Mouse (Mus musculus) B cell, adult 2 months (primary cell): ENCODE results near the gene Rprd1b.
"Not testable (repeated sequence)": the region's sequence is repeated elsewhere in the genome, so short reads cannot be mapped to it uniquely, and the experiment has no call there.

Experiments
- DNase-seq, 2 experiments: peaks; one replicate each; pipeline ENCODE4 v3.0.0; 2022

Gene Rprd1b

DNA sequence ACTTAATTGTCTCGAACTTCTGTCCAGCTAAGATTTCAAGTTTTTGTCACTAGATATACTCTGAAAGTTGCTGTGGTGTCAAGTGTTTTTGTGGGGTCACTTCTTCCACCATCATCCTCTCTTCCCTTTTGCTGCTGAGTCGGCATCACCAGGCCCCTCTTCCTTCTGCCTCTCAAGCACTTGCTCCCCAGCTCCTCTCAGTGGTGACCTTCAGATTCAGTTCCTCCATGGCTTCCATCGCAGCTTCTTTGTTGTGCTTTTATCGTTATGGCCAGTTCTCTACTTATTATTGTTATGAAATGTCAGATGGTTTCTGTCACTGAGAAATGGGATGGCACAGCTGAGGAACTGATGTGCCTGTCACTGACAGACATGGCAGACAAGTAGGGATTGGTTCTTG is 17.9 kb downstream of the Rprd1b start:
- no peak for DNase-seq

DNA sequence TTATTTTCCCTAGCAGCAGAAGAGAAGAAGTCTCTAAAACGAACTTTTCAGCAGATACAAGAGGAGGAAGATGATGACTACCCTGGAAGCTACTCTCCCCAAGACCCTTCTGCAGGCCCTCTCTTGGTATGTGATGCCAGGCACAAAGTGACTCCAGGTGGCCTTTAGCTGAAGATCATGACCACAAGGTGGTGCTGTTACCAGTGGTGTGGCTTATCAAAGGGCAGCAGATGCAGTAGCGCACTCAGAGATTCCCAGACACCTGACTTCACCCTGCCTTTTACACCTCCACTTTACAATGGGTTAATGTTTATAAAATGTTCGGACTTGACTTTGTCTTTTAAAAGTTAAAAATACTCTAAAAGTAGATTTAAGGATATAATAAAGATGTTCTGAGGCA is 19.6 kb downstream of the Rprd1b start:
- DNase-seq = peak; percentile 62 to 69

DNA sequence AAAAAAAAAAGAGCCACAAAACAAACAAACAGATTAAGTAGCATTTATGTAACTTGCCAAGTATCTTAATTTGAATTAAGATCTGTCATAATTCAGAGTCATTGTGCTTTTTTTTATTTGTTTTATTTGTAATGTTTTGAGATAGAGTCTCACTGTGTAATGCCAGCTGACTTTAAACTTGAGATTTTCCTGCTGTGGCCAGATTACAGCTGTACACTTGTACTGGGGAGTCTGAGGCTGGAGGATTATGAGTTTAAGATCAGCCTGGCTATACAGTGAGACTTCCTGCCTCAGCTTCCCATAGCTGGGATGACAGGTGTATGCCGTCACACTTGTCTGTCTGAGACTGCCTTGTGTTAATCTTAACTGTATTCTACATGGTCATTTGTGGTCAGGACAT is 20.4 kb downstream of the Rprd1b start:
- no peak for DNase-seq

DNA sequence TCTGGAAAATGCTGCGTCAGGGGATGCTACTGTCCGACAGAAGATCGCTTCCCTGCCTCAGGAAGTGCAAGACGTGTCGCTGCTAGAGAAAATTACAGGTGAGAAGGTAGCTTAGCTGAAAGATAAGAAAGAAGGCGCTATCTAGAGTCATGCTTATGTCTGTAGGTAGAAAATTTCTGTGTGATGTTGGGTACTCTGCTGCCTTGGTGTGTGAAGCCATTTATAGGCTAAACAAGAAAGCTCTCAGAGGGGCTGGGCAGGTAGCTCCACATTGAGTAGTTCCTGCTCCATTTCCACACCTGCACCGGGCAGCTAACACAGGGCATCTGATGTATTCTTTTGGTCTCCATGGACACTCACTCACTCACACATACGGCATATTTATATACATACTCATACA is 21.8 kb downstream of the Rprd1b start:
- DNase-seq = no peak

DNA sequence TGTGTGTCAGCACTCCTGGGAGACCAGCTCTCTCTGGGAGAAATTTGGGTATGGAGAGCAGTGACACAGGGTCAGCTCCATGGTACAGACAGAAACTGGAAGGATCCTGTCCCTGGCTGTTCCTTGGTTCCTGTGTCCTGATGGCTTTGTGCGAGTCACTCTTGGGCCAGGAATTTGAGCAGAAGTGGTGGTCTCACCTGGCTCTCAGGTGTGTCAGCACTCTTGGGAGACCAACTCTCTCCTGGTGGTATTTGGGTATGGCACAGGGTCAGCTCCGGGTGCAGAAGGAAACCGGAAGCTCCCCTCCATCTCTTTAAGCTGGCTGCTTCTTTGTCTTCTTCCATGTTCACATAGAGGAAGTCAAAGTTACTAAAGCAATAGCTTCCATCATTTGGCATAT is 26.3 kb downstream of the Rprd1b start:
- no peak for DNase-seq

DNA sequence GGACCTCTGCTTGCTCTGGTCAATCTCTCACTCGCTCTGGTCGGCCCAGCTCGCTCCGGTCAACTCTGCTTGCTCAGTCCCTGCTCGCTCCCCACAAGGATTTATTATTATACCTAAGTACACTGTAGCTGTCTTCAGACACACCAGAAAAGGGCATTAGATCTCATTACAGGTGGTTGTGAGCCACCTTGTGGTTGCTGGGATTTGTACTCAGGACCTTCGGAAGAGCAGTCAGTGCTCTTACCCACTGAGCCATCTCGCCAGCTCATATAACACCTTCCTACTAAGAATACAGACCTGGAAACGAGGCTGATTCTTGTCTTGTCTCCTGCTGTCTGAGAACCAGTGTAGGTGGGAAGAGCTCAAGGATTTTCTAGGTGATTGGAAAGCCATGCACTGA is 27.1 kb downstream of the Rprd1b start:
- DNase-seq = not testable (repeated sequence)

DNA sequence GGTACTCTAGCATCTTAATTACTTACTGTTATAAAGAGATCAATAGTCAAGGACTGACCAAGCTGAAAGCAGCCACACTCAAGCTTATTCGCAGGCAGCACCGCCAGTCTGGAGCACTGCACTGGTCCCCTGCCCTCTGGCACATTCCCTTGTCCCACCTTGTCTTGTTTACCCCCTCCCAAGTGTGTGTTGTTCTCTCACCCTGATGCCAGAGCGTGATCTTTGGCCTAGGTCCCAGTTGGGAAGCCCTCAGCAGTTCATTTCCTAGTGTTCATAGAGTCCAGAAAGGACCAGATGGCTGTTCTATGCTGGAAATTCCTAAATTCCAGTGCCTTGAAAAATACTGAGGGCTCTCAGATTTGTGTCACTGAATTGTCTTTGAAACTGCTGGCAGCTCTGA is 28.7 kb downstream of the Rprd1b start:
- DNase-seq = no peak

DNA sequence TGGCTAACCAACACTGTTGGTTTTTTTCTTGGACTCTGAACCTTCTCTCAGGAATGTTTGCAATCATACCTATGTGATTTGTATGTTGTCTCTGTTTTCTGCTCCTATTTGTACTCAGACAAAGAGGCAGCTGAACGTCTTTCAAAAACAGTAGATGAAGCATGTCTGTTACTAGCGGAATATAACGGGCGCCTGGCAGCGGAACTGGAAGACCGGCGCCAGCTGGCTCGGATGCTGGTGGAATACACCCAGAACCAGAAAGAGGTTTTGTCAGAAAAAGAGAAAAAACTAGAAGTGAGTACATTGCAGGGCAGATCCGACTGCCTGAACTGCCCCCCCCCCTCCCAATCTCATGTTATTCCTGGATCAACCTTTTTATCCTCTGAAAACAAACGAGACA is 30.2 kb downstream of the Rprd1b start:
- no peak for DNase-seq

DNA sequence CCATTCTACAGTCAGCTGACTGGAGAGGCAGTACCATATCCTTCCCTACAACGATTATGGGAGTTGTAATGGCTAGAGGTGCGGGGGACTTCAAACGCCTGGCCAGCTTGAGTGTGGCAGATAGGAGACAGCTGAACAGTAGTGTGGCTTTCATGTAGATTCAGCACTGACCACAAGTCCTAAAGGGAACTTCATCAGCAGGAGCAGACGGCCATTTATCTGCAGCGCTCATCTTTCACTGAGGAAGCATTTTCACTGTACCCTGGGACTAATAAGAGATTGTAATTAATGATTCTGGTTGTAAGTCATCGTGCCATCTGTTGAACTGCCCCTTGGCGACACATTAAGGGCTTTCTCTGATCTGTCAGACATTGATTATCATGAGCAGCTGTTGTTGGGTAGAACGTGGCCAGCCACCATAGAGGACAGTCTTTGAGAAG is 31.4 kb downstream of the Rprd1b start:
- no peak for DNase-seq

DNA sequence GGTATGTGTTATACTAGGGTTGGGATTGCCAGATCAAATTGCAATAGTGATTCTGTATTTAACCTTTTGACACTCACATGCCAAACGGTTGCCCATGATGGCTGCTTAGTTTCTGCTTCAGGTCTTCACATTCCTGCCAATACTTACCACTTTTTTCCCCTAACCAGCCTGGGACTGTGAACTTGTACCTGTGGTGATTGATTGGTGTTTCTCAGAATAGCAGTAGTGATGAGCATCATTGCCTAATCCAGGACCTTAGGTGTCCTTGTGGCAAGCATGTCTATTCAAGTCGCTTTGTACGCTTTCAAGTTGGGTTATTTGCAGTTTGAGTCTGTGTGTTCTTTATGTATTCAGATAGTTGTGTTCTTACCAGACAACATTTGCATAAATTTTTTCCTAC is 34.7 kb downstream of the Rprd1b start:
- no peak for DNase-seq

DNA sequence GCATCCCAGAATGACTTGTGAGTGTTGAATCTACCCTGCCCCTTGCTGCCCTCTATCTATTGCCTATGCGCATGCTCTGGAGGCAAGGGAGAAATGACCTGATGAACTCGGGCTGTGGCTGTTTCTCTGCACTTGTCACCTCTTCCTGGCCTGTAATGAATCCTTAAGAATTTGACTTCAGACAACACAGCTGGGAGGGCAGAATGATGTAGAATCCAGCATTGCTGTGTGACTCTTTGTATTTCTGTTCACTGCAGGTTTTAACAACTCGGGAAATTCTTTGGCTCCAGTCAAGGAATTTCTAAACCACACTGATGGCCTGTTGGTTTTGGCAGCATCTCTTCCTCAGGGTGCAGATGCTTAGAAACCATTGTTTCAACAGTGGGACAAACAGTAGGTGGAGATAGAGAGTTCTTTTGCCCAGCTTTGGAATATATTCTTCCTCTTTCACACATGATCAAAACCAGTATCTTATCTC is 36.3 kb downstream of the Rprd1b start:
- DNase-seq = no peak

DNA sequence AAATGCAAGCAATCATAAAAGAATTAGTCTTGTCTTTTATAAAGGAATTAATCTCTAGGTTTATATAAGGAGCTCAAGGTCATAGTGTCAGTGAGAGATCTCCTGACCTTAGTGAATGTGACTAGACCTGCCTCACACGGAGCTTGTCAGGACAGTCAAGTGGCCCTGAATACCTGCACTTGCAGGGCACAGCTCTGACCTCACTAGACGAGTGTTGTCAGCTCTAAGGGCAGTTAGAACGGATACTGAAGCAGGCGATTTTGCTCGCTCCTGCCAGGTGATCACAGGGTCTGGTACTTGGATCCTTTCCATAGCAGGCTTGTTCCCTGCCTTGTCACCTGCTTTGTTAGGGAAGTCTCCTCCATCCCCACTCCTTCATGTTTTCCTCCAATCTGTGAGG is 36.8 kb downstream of the Rprd1b start:
- no peak for DNase-seq

DNA sequence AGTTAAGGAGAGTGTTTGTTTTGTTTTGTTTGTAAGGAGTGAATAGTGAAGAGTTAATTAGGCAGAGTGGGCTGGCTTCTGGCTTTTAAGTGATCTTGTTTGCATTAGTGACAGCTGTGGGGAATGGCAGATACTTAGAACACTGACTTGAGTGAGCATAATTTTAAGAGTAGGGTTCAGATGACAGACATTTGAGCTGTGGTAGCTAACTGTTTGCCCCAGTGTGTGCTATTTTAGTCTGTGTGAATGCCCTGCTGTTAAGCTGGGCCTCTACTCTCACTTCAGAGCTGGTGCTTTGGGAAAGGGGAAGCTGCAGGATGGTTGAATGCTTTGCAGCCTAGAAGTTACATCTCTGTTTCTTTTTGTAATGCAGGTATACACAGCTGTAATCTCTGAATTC is 38.2 kb downstream of the Rprd1b start:
- no peak for DNase-seq

DNA sequence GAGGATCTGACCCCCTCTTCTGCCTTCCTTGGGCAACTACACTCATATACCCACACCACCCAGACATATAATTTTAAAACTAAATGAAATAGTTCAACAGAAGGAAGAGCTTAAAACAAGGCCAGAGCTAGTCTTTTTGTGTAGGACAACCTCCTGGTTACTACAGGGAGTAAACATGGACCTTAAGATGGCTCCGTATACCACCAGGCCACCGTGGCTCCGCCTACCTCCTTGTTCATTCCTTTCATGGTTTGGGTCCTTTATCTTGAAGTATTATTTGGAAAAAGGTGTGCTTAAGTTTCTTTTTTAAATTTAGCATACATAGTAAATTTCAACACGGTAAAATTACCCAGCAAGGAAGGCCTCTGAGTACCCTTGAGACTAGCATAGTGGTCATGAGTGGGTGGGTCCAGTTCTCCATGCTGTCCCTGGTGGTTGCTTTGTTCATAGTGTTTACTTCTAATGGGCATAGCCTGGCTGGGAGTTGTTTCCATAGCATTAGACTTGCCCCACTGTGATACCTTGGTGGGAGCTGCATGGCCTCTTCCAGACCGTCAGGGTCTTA is 39.0 kb downstream of the Rprd1b start:
- no peak for DNase-seq

DNA sequence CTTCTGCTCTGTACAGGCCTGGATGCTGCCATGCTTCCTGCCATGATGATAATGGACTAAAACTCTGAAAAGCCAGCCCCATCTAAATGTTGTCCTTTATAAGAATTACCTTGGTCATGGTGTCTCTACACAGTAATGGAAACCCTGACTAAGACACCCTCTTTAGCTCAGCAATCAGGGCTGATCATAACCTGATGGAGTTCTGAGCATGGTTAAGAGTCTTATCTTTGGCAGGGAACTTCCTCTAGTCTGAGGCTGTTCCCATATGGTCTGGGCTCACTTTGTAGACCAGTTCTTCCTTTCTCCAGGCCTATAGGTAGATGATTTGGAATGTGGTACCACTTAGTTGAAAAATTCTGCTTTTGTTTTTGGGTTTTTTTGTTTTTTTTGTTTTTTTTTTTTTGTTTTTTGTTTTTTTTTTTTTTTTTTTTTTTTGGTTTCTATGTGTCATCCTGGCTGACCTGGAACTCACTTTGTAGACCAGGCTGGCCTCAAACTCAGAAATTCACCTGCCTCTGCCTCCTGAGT is 40.2 kb downstream of the Rprd1b start:
- no peak for DNase-seq

DNA sequence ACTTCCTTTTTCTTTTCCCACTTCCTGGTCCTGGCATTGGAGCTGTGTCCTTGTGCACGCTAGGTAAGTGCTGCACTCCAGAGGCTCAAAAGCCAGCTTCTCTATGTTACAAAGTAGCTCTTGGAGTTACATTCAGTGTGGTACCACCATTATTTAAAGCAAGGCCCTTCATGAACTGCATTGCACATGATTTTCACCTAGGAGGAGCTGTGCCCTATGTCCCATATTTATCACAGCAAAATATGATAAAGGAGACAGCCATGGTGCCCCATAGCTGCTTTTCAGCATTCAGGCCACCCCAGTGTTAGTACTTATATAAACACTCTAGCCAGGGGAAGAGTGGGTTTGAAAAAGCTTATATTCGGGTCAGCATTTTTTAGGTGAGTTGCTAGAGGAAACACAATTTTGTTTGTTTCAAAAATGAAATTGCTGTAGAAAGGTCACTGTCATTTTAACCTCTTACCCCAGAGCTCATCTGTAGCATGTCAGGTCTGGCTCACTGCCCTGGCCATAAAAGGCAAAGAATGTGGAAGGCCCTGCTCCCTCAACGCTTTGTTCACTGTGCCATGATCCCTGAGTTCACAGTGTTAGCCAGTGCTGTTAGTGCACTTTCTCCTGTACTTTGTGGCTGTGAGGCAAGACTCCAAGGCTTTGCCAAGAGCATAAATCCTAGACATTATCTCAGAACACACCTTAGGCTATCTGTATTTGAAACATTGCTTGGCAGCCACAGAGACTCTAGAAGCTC is 42.8 kb downstream of the Rprd1b start:
- DNase-seq = no peak

DNA sequence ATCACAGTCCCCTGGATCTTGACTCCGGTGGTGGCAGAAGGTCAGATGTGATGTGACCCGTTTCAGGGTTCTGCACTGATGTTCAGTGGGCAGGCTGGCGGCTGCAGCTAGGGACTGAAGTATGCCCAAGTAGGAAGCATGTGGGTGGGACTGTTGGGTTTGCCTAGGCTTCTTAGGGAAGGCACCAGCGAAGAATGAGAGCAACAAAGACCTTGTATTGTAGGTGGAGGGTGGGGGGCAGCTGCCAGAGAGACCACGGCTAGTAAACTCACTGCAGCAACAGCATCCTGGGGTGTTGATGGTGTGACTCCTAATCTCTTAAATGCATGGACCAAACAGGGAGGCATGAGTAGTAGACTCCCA is 43.3 kb downstream of the Rprd1b start:
- no peak for DNase-seq

DNA sequence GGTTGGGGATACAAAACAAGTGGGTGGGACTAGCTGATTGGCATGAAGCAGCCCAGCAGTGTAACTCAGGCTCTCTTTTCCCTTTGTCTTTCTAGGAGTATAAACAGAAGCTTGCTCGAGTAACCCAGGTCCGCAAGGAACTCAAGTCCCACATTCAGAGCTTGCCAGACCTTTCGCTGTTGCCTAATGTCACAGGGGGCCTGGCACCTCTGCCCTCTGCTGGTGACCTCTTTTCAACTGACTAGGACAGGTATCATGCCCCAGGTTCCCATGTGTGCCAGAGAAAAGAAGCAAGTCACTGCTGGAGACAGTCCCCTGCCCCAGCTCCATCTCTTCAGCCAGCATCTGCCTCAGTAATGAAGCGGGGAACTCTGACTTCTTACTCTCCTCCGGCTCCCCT is 46.5 kb downstream of the Rprd1b start:
- no peak for DNase-seq

DNA sequence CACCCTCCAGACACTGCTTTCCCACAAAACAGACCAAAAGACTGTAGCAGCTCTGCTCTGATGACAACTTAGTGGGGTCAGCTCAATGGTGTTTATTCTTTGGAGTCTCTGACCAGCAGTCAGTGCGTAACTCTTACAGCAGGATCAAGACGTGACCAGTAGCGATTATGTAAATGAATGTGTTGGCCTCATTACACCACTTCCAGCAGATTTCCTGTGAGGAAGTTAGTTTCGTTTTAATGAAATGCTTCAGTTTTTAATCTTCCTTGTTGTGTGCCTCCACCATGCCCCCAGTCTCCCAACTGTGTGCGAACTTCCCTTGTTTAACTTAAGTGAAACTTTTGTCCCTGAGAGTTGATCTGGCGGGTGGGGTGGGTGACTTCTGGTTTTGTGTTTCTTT is 48.4 kb downstream of the Rprd1b start:
- DNase-seq = no peak

DNA sequence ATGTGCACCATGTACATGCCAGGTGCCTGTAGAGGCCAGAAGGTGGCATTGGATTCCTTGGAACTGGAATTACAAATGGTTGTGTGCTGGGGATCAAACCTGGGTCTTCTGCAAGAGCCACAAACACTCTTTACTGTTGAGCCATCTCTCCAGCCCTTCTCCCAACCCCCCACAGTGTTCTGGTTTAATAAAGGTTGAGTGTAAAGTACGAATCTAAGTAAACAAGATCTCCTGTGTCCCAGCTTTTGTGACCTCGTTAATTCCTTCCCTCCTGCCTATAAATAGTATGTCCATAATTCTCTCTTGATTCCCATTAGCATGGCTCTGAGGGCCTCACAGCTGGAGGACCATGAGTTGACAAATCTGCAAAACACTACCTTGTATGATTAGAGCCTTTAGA is 49.7 kb downstream of the Rprd1b start:
- DNase-seq = no peak

DNA sequence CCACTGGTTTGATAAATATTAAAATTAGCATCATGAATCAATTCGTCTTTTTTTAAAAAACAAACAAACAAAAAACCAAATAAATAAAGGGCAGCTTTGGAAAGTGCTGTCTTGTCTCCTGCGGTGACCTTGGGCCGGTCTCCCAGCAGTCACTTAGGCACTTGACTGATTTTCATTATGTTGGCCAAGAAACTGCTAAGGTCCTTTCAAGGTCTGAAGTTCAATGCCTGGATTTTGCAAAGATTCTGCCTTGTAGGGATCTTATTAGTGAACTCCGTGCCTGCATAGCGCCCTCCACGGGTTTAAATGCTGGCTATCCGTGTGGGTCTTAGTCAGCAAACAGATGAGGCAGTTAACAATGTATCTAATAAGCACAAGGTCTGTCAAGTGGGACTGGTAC is 50.7 kb downstream of the Rprd1b start:
- DNase-seq = no peak

DNA sequence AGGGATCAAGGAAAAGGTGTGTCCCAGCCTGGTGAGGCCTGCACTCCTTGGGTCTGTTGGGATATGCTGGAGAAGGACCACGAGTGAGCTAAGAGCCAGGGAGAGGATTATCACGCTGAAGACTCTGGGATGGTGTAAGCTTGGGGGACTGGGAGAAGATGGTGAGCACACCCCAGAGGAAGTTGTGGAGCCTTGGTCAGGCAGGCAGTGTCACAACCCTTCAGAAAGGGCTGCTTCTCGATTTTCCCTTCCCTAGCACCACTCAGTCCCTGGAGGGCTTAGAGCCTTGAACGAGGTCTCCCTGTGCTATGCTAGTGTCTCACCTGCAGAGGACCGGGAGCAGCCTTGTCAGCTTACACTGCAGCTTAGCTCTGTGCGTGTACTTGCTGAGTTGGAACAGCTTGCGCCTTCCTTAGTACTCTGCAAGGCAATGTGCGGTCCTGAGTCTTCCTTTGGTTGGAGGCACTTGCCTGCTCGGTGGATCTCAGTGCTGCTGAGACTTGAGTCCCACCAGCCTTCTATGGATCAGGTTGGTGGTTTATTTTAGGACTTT is 51.6 kb downstream of the Rprd1b start:
- DNase-seq = no peak

DNA sequence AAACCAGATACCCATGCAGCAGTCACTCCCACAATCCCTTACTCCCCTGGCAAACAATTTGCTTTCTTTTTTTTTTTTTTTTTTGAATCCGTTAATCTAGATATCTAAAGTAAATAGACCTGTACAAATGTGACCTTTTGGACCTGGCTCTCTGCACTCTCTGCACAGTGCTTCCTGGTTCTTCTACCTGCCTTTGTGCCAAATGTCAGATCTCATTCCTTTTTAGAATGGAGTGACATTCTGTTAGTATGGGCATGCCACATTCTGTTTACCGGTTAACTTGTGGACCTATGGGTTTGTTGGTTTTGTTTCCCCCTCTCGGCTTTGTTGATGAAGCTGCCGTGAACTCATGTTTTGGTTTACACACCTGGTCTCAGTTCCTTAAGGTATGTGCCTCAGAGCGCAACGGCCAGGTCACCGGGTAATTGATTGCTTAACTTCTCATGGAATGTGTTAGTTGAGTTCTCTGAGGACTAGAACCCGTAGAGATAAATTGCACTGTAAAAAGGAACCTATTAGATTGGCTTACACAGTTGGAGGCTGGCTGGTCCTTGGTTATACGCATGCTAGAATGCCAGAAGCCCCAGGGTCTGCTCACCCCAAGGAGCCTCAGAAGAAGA is 52.4 kb downstream of the Rprd1b start:
- DNase-seq = no peak

DNA sequence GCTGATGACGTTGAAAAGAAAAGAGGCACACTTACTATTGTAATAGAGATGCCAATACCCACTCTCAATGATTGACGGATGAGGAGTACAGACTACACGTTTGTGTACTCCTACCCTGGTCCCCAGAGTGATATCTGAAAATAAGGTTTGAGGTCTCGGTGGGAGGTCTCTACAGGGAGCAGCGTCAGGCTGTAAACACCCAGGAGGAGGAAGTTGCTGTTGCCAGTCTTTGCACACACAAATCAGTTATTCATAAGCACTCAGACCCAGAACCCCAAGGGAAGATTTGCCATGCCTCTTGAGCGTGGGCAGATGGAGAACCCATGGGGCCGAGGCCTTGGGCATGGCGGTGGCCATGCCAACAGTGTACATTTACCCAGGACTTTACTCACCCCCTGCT is 56.2 kb downstream of the Rprd1b start:
- DNase-seq = peak; percentile 42 to 56
